ENCODE assay signal across 21 mouse cellular contexts in genomic region chr15:6949686-6950085, GRCm38 (mm10).
"Had no signal": no experiment of that assay in that cellular context is flagged by ENCODE, and none has a peak within 500 bp of the region (broad histone marks: within the 10 kb centered on the region; RNA-seq: fewer than 3 reads in every experiment).

No protein-coding gene starts in this region.

- DNase-seq: kidney, postnatal 25 days; layer of hippocampus, postnatal 36 days; liver; midbrain, embryonic 14.5 days; right cerebral cortex, adult 18-20 months; right cerebral cortex, postnatal 14 days; right cerebral cortex, postnatal 4 days; spleen, adult 18-20 months; thymus, postnatal 25 days had no signal

- ATAC-seq: liver, embryonic 12.5 days had no signal

- H3K27me3 ChIP-seq: liver, embryonic 12.5 days; liver, embryonic 15.5 days; lung, embryonic 15.5 days; neural tube, embryonic 12.5 days; neural tube, embryonic 15.5 days; stomach, embryonic 15.5 days had no signal

- H3K4me3 ChIP-seq: left cerebral cortex, adult 2 months; limb, embryonic 10.5 days; limb, embryonic 13.5 days; liver, embryonic 12.5 days; liver, embryonic 15.5 days; lung, embryonic 15.5 days; megakaryocyte, embryonic 14.5 days; midbrain, embryonic 10.5 days; neural tube, embryonic 12.5 days; neural tube, embryonic 15.5 days; stomach, embryonic 15.5 days had no signal

- H3K4me1 ChIP-seq: liver, embryonic 12.5 days; liver, embryonic 15.5 days; megakaryocyte, embryonic 14.5 days; neural tube, embryonic 12.5 days; stomach, embryonic 15.5 days had no signal

- H3K4me2 ChIP-seq: limb, embryonic 13.5 days; liver, embryonic 12.5 days; liver, embryonic 15.5 days; lung, embryonic 15.5 days; neural tube, embryonic 12.5 days; neural tube, embryonic 15.5 days; stomach, embryonic 15.5 days had no signal

- H3K9ac ChIP-seq: limb, embryonic 13.5 days; liver, embryonic 12.5 days; liver, embryonic 15.5 days; lung, embryonic 15.5 days; neural tube, embryonic 12.5 days; neural tube, embryonic 15.5 days; stomach, embryonic 15.5 days had no signal

- H3K9me3 ChIP-seq: limb, embryonic 10.5 days; liver, embryonic 12.5 days; liver, embryonic 15.5 days; lung, embryonic 15.5 days; neural tube, embryonic 15.5 days; stomach, embryonic 15.5 days had no signal

- H3K36me3 ChIP-seq: limb, embryonic 10.5 days; limb, embryonic 13.5 days; liver, embryonic 12.5 days; liver, embryonic 15.5 days; lung, embryonic 15.5 days; midbrain, embryonic 10.5 days; neural tube, embryonic 12.5 days; neural tube, embryonic 15.5 days; stomach, embryonic 15.5 days had no signal

- H3K27ac ChIP-seq: kidney, postnatal 0 days; left cerebral cortex, adult 2 months; limb, embryonic 10.5 days; liver, embryonic 12.5 days; liver, embryonic 15.5 days; lung, embryonic 15.5 days; midbrain, embryonic 10.5 days; neural tube, embryonic 12.5 days; neural tube, embryonic 15.5 days; stomach, embryonic 15.5 days had no signal
